Mouse (Mus musculus) MEL (cell line): Measurements from ENCODE around the gene Hist1h2ad. TPM values are rescaled to one million over a fixed set of nuclear protein-coding genes. Genes with fewer than 3 reads are reported as not detected.
"Not testable (repeated sequence)": the region's sequence is repeated elsewhere in the genome, so short reads cannot be mapped to it uniquely, and the experiment has no call there.

Source experiments
- DNase-seq: peaks from one replicate; pipeline ENCODE4 v3.0.0; 2011; ENCODE audit warnings: low read depth, low spot score
- H3K27ac ChIP-seq: 2 replicates; pipeline ENCODE4 v1.5.1; 2012; ENCODE audit warnings: low read depth, mild to moderate bottlenecking, control low read depth, low read length, moderate library complexity; ENCODE audit not compliant: control insufficient read depth
- H3K27me3 ChIP-seq, 2 experiments: fragments of 150-350 bp in 1 of 2; sonication (generic) in 1 of 2; 2 replicates each; pipeline ENCODE4 v1.6.1; 2012; ENCODE audit warnings: low read length in 2 of 2, mild to moderate bottlenecking in 2 of 2, improper control_type of control experiment in 1 of 2, moderate library complexity in 1 of 2; ENCODE audit not compliant: insufficient read depth in 2 of 2, control insufficient read depth in 1 of 2
- H3K36me3 ChIP-seq, 2 experiments: 2 replicates each; pipeline ENCODE4 v1.6.1; 2012 to 2014; ENCODE audit warnings: low read length in 2 of 2, improper control_type of control experiment in 1 of 2, inconsistent platforms in 1 of 2, mild to moderate bottlenecking in 1 of 2; ENCODE audit not compliant: insufficient read depth in 2 of 2, control insufficient read depth in 1 of 2
- H3K4me1 ChIP-seq, 2 experiments: fragments of 150-350 bp in 1 of 2; sonication (generic) in 1 of 2; 2 replicates each; pipeline ENCODE4 v1.6.1; 2012; ENCODE audit warnings: low read length in 2 of 2, improper control_type of control experiment in 1 of 2, mild to moderate bottlenecking in 1 of 2; ENCODE audit not compliant: insufficient read depth in 2 of 2, control insufficient read depth in 1 of 2
- H3K4me3 ChIP-seq, 2 experiments: fragments of 150-350 bp in 1 of 2; sonication (generic) in 1 of 2; 2 replicates each; pipeline ENCODE4 v1.5.1; 2012; ENCODE audit warnings: low read depth in 2 of 2, low read length in 2 of 2, mild to moderate bottlenecking in 2 of 2, moderate library complexity in 2 of 2, control low read depth in 1 of 2, improper control_type of control experiment in 1 of 2; ENCODE audit not compliant: control insufficient read depth in 1 of 2, insufficient read depth in 1 of 2
- H3K79me2 ChIP-seq: 2 replicates; pipeline ENCODE4 v1.6.1; 2012; ENCODE audit warnings: mild to moderate bottlenecking, low read length, moderate library complexity; ENCODE audit not compliant: control insufficient read depth, poor library complexity, insufficient read depth
- H3K9ac ChIP-seq: 2 replicates; pipeline ENCODE4 v1.6.1; 2012; ENCODE audit warnings: low read depth, mild to moderate bottlenecking, control low read depth, low read length, moderate library complexity; ENCODE audit not compliant: control insufficient read depth, poor library complexity, severe bottlenecking
- H3K9me3 ChIP-seq: fragments of 150-350 bp; sonication (generic); replicated peaks from 2 replicates; pipeline ENCODE4 v1.6.1; 2012; ENCODE audit warnings: mild to moderate bottlenecking, low read length, improper control_type of control experiment, moderate library complexity; ENCODE audit not compliant: insufficient read depth
- BHLHE40 ChIP-seq: IDR thresholded peaks from 2 replicates; pipeline ENCODE4 v1.6.1; 2012; ENCODE audit warnings: low read depth, mild to moderate bottlenecking, inconsistent platforms, low read length, improper control_type of control experiment, borderline replicate concordance
- EP300 ChIP-seq, 2 experiments: IDR thresholded peaks; 2 replicates each; pipeline ENCODE4 v1.6.1; 2011; ENCODE audit warnings: improper control_type of control experiment in 2 of 2, low read length in 2 of 2, low read depth in 1 of 2, mild to moderate bottlenecking in 1 of 2
- GATA1 ChIP-seq: IDR thresholded peaks from 2 replicates; pipeline ENCODE4 v1.6.1; 2011; ENCODE audit warnings: low read depth, low read length, improper control_type of control experiment
- JUND ChIP-seq: IDR thresholded peaks from 2 replicates; pipeline ENCODE4 v1.6.1; 2011; ENCODE audit warnings: low read depth, mild to moderate bottlenecking, improper control_type of control experiment, low read length
- MAX ChIP-seq: IDR thresholded peaks from 2 replicates; pipeline ENCODE4 v1.6.1; 2011; ENCODE audit warnings: low read length, improper control_type of control experiment
- MEF2A ChIP-seq: IDR thresholded peaks from 2 replicates; pipeline ENCODE4 v1.6.1; 2014; ENCODE audit warnings: low read depth, mild to moderate bottlenecking, inconsistent platforms, low read length, improper control_type of control experiment; ENCODE audit not compliant: poor library complexity, insufficient replicate concordance, severe bottlenecking; ENCODE audit errors: extremely low read depth
- MYC ChIP-seq: IDR thresholded peaks from 2 replicates; pipeline ENCODE4 v1.6.1; 2011; ENCODE audit warnings: low read depth, mild to moderate bottlenecking, low read length, improper control_type of control experiment, moderate library complexity
- NRF1 ChIP-seq: IDR thresholded peaks from 2 replicates; pipeline ENCODE4 v1.6.1; 2014; ENCODE audit warnings: low read depth, mild to moderate bottlenecking, inconsistent platforms, low read length, improper control_type of control experiment, moderate library complexity; ENCODE audit not compliant: poor library complexity, insufficient read depth, severe bottlenecking
- POLR2A ChIP-seq, 2 experiments: IDR thresholded peaks; 2 replicates each; pipeline ENCODE4 v1.6.1; 2011 to 2012; ENCODE audit warnings: low read length in 2 of 2, mild to moderate bottlenecking in 2 of 2, control low read depth in 1 of 2, improper control_type of control experiment in 1 of 2, low read depth in 1 of 2, moderate library complexity in 1 of 2; ENCODE audit not compliant: control insufficient read depth in 1 of 2, insufficient read depth in 1 of 2, poor library complexity in 1 of 2
- SMC3 ChIP-seq: IDR thresholded peaks from 2 replicates; pipeline ENCODE4 v1.6.1; 2011; ENCODE audit warnings: low read depth, low read length, improper control_type of control experiment
- TCF12 ChIP-seq: IDR thresholded peaks from 2 replicates; pipeline ENCODE4 v1.6.1; 2014; ENCODE audit warnings: low read depth, mild to moderate bottlenecking, inconsistent platforms, low read length, improper control_type of control experiment, moderate library complexity
- UBTF ChIP-seq: IDR thresholded peaks from 2 replicates; pipeline ENCODE4 v1.6.1; 2012; ENCODE audit warnings: low read depth, mild to moderate bottlenecking, inconsistent platforms, low read length, improper control_type of control experiment, moderate library complexity, borderline replicate concordance; ENCODE audit not compliant: insufficient read depth
- ZC3H11A ChIP-seq: IDR thresholded peaks from 2 replicates; pipeline ENCODE4 v1.6.1; 2012; ENCODE audit warnings: low read depth, mild to moderate bottlenecking, inconsistent platforms, low read length, improper control_type of control experiment
- ZKSCAN1 ChIP-seq: IDR thresholded peaks from 2 replicates; pipeline ENCODE4 v1.6.1; 2012; ENCODE audit warnings: low read depth, mild to moderate bottlenecking, inconsistent platforms, low read length, improper control_type of control experiment, moderate library complexity
- ZMIZ1 ChIP-seq: IDR thresholded peaks from 2 replicates; pipeline ENCODE4 v1.6.1; 2012; ENCODE audit warnings: low read depth, mild to moderate bottlenecking, inconsistent platforms, low read length, improper control_type of control experiment, moderate library complexity
- polyA plus RNA-seq, 2 experiments: library from polyadenylated mRNA; stranded (reverse) in 1 of 2; unstranded in 1 of 2; fragments of >175 nt in 1 of 2; fragments of >200 nt in 1 of 2; gene quantifications; 2 replicates each; pipeline versions ENCODE4 v1.2.1 to v1.2.4; 2012; ENCODE audit warnings: low replicate concordance in 2 of 2, low read depth in 1 of 2; ENCODE audit not compliant: insufficient read length in 2 of 2, insufficient read depth in 1 of 2, missing spikeins in 1 of 2
- total RNA-seq: library from RNA; depleted of rRNA; stranded (reverse); fragments of 300-350 nt; gene quantifications from 2 replicates; pipeline ENCODE4 v1.2.3, GENCODE M21; 2012

Hist1h2ad gene
- total and polyA plus RNA-seq, 3 experiments: 0.14 to 924 TPM; not detected in 1

- Histone ChIP-seq H3K36me3 (peaks cover 0 to 28% of the 10 kb centered on the region in 2 experiments; a peak in 2 of 4 replicates), H3K4me3 (peak overlapping the region in 1 of 2 experiments; percentile 50; a peak in 1 of 4 replicates), H3K9ac (peak overlapping the region; percentile 75), H3K27ac (peak overlapping the region; percentile 91)
- H3K79me2 ChIP-seq, H3K9me3 ChIP-seq, H3K27me3 ChIP-seq, H3K4me1 ChIP-seq: not testable (repeated sequence)
- TF ChIP-seq UBTF (0 out of 2 replicates have a peak, but pooled peaks have one; percentile 66), POLR2A (IDR thresholded peaks at IDR 0.05; ENCODE audit: control insufficient read depth in 1 of 2, insufficient read depth in 1 of 2, low read depth in 1 of 2, low read length in 2 of 2, poor library complexity in 1 of 2) (peak in 1 of 2 experiments; percentile 80; a peak in 2 of 4 replicates)
- peak; percentile 61 for DNase-seq
Observed at GRCm38 (mm10) chr13:23544787-23545120, 29.4 kb upstream of the Hist1h2ad start.

- no peak overlapping the region for H3K9ac ChIP-seq
Observed at GRCm38 (mm10) chr13:23546694-23547093, 27.5 kb upstream of the Hist1h2ad start.

GRCm38 (mm10) chr13:23550761-23551145 lies 23.4 kb upstream of the Hist1h2ad start:
- Histone ChIP-seq H3K27ac (peak overlapping the region; percentile 100), H3K36me3 (peaks cover 0 to 49% of the 10 kb centered on the region in 2 experiments; a peak in 2 of 4 replicates), H3K4me3 (peak overlapping the region; percentile 0 to 44), H3K4me1 (peaks cover 0 to 16% of the 10 kb centered on the region in 2 experiments; a peak in 2 of 4 replicates), H3K79me2 (peaks cover 3% of the 10 kb centered on the region; the same call in 1 of the 2 replicates), H3K9me3 (no peaks in the 10 kb centered on the region), H3K27me3 (no peaks in the 10 kb centered on the region), H3K9ac (peak overlapping the region; percentile 87)
- peak; percentile 86 for DNase-seq
- TF ChIP-seq JUND (no peak), NRF1 (no peak), ZMIZ1 (no peak), POLR2A (IDR thresholded peaks at IDR 0.05; ENCODE audit: control insufficient read depth in 1 of 2, insufficient read depth in 1 of 2, low read depth in 1 of 2, low read length in 2 of 2, poor library complexity in 1 of 2) (no peak), SMC3 (no peak), MAX (no peak), MYC (no peak), ZC3H11A (no peak), GATA1 (no peak), BHLHE40 (no peak), ZKSCAN1 (no peak), MEF2A (no peak)

More at GRCm38 (mm10) chr13:23546694-23547093, 27.5 kb upstream of the Hist1h2ad start:
- no peak overlapping the region for H3K27ac ChIP-seq
- H3K36me3 ChIP-seq: peaks cover 0 to 28% of the 10 kb centered on the region in 2 experiments; a peak in 2 of 4 replicates
- no peak overlapping the region for H3K4me3 ChIP-seq
- no peak for TF ChIP-seq SMC3
- no peak for TF ChIP-seq ZC3H11A
- no peak for TF ChIP-seq JUND
- TF ChIP-seq EP300 (IDR thresholded peaks at IDR 0.05; ENCODE audit: low read depth in 1 of 2, low read length in 2 of 2): no peak
- no peak for TF ChIP-seq ZKSCAN1
- TF ChIP-seq TCF12: no peak
- TF ChIP-seq GATA1: peak; percentile 62
- no peaks in the 10 kb centered on the region for H3K9me3 ChIP-seq
- no peaks in the 10 kb centered on the region for H3K27me3 ChIP-seq
- no peak for DNase-seq
- peaks cover 0 to 9% of the 10 kb centered on the region in 2 experiments; a peak in 2 of 4 replicates for H3K4me1 ChIP-seq
- no peaks in the 10 kb centered on the region; the same call in 1 of the 2 replicates for H3K79me2 ChIP-seq
